Mouse (Mus musculus) right cerebral cortex, postnatal 25 days (tissue): Measurements from ENCODE around the gene Ccdc120.
A peak's percentile ranks its signal among the peaks of the same experiment; 100 is the strongest.
"Not testable (repeated sequence)": the region's sequence is repeated elsewhere in the genome, so short reads cannot be mapped to it uniquely, and the experiment has no call there.

Experiments
- DNase-seq: peaks from one replicate; pipeline ENCODE4 v3.0.0; 2022

Ccdc120 gene

DNA sequence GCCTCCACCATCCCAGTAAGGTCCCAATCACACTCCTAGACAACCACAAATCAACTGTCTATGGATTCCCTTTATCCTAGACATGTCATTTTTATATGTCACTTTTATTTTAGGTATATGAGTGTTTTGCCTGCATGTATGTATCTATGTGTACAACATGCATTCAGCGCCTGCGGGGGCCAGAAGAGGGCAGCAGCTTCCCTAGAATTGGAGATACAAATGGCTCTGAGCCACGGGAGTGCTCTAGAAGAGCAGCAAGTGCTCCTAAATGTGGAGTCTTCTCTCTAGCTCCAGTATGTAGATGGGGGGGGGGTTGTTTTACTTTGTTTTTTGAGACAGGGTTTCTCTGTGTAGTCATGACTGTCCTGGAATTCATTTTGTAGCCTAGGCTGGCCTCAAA lies 2.9 kb upstream of the Ccdc120 start:
- DNase-seq = not testable (repeated sequence)

DNA sequence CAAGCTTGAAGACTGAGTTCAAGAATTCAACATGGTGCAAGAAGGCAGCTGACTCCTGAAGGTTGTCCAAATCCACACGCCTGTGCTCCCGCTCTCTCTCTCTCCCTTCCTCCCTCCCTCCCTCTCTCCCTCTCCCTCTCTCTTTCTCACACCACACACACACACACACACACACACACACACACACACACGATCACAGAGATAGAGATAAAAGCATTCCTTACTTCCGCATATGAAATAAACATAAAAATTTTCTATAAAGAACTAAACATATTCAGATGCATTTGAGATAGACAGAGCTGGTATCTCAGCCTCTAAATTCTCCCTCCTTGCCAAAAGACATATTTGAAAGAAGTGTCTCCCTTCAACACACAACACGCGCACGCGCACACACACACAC lies 5.3 kb downstream of the Ccdc120 start:
- DNase-seq = no peak

DNA sequence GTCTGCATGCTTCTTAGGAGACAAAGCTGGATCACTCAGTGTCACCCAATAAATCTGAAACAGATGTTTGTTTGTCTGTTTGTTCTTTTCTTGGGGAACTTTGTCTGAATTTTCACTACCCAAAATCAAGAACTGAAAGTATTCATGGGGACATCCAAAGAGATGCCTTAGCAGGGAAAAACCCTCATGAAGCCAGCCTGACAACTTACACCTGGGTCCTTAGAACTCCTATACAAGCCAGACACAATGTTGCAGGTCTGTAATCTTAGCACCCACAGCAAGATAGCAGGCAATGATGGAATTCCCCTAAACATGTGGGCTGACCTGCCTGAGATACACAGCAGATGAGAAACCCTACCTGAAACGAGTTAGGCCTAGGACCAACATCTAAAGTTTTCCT lies 5.8 kb downstream of the Ccdc120 start:
- DNase-seq = no peak

DNA sequence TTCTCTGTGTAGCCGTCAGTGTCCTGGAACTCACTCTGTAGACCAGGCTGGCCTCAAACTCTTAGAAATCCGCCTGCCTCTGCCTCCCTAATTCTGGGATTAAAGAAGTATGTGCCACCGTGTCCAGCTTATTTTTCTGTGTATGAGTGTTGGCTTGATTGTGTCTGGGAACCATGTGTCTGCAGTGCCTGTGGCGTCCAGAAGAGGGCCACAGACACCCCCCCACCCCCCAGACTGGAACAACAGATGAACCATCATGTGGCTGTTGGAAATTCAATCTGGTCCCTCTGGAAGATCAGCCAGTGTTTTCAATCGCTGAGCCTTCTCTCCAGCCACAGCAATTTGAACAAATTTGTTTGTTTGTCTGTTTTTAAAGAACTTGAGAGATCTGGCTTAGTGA lies 7.2 kb downstream of the Ccdc120 start:
- DNase-seq = no peak

DNA sequence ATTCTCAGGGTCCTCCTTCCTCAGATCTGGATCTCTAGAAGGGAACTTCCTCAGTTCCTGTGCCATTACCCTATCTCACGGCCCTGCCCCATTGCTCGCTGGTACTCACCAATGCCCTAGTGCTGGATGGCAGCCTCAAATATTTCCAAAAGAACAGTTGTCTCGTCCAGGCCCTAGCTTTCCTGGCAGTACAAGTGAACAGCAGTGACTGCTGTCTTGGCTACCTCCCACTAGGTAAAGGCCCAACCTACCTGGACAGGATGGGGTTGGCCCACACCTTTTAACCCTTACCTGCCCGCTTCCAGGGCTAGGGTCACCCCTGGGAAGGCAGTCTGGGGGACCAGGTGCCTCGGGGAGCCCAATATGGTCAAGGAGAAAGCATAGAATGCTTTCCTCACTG lies 9.6 kb downstream of the Ccdc120 start:
- DNase-seq = no peak

DNA sequence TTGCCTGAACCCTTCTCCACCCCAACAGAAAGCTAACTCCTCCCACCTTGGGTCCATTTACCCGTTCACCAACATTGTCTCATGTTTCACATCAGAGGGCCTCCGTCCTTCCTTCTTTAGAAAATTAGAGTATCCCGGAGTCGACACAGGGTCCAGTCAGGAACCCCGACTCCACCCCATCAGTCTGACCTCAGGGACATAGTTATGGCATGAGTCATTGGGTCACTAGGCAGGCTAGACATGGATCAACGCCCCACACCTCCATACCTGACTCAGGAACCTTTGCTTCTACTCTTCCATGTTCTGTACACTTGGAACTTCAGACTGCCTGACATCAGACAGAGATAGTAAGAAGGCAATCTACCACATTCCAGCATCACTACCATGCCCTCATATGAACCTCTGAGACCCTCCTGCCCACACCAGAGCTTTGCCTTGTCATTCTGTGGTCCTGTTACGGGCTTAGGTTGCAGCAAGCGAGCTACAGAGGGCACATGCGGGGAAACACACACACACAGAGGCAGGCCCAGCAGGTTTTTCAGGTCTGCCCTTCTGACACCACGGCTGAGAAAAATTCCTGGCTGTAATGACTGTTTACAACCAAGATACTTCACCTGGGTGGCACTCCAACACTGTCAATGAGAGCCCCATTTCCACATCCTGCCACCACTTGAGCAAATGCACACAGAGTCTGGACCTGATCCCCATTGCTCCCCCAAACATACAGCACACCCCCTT lies 10.5 kb downstream of the Ccdc120 start:
- DNase-seq = no peak

DNA sequence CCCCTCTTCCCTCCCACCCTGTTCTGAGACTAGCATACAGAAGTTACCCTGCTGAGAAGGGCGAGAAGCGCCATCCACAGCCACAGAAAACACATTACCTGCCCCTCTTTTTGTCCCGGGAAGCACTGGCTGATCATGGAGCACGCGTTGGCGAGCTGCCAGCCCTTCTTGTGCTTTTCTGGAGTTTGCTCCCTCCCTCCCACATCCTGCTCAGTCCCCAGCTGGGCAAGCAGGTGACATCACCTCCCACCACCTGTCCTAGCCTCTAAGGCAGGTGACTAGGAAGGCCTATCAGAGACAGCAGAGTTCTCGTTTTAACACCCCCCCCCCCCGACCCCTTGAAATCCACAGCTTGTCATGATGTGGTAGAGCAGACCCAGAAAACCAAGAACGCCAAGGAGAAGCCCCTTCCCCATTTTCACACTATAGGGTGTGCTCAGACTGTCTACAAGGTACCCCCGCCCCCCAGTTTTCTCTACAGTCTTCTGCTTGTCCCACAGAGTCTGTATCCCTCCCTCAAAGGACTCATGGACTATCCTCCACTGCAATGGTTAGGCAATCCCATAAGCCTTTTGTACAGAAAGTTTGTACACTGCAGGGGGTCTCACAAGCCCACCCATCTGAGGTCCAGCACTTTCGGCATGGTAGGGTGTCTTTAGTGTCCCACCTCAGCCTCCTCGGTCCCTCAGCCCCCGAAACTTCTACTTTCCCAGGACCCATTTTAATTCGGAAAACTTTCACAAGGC lies 11.2 kb downstream of the Ccdc120 start:
- DNase-seq = no peak

DNA sequence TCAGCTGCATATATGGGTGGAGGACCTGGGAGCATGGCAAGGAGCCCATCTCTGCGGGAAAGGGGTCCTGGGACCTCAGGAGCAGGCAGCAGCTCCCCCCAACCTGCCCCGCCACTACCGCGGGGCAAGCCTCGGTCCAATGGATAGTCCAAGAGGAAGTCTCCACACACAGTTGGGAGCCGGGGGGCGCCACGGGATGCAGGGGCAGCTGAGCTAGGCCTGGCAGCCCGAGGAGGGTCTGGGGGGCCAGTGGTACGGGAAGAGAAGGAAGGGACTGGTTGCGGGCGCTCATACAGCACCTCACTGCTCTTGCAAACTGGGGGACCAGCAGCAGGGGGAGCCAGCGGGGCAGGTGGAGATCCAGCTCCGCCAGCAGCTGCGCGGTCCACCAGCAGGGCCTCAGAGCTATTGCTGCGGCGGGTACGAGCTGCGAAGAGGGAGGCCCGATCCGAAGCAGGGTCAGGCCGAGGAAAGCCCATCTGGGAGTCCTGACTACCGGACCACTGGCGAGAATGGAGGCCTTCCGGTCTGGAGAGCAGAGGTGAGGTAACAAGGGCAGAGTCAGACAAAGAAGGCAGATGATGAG lies 17.0 kb downstream of the Ccdc120 start:
- DNase-seq = peak; percentile 44

DNA sequence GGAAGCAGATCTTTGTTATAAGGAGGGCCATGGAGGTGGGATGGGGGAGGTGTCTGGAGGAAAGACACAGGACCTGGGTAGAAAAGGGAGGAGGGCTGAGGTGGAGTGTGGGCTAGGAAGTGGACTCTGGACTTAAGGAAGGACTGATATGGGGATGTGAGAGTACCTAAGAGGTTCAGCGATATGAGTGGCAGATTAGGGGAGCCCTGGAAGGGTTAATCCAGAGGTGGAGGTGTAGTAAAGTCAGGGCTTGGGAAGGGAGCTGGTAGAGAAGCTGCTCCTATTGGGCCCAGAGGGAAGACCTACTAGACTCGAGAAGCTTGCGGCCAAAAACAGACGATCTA lies 21.8 kb downstream of the Ccdc120 start:
- no peak for DNase-seq

DNA sequence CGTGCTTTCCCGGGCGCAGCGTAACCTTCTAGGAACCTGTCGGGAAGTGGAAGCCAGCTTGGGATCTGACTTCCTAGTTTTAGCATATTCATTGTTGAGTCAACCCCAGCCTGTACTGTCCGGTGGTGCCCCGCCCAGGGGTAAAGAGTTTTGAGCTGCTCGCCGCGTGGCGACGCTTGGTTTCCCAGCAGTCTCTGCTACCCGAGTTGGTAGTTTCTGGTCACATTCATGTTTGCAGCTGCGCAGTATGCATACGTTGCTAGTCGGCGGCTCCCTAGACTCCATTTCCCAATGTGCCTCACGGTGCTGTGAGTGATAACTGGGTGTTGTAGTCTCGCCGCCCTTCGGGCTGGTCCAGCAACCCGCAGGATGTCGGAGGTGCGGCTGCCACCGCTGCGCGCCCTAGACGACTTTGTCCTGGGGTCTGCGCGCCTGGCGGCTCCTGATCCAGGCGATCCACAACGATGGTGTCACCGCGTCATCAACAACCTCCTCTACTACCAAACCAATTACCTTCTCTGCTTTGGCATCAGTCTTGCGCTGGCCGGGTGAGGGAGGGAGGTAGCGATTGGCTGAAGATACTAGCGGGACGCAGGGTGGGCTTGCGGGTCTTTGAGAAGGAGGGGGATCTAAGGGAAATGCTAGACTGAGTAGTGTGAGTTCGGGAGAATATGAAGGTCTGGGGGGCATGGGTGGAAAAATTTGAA lies 22.3 kb downstream of the Ccdc120 start, which contains the start of gene Praf2:
TSS of gene Praf2 (plus strand) at position 225 of the 707 bp plus-strand sequence.
- DNase-seq = peak; percentile 82

DNA sequence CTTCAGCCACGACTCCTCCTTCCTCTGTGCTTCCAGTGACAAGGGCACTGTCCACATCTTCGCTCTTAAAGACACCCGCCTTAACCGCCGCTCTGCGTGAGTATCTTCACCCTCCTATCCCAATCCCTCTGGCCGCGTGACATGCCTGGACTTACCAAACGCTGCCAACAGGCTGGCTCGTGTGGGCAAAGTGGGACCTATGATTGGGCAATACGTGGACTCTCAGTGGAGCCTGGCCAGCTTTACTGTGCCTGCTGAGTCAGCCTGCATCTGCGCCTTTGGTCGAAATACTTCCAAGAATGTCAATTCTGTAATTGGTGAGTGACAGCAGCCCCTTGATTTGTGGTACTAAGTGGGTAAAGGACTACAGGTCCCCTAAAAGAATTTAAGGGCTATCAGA lies 23.5 kb downstream of the Ccdc120 start:
- no peak for DNase-seq

DNA sequence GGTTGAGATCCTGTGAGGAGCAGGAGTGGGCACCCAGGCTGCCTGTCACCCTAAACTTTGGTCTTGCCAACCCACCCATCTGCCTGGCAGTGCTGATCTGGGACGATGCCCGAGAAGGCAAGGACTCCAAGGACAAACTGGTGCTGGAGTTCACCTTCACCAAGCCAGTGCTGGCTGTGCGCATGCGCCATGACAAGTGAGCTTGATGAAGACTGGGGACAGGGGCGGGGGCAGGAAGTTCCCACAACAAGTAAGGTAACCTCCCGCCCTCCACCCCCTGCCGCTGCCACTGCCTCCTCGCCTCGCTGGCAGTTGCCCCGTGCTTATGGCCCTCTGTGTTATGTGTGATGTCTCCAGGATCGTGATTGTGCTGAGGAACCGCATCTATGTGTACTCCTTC lies 24.9 kb downstream of the Ccdc120 start:
- DNase-seq = no peak

DNA sequence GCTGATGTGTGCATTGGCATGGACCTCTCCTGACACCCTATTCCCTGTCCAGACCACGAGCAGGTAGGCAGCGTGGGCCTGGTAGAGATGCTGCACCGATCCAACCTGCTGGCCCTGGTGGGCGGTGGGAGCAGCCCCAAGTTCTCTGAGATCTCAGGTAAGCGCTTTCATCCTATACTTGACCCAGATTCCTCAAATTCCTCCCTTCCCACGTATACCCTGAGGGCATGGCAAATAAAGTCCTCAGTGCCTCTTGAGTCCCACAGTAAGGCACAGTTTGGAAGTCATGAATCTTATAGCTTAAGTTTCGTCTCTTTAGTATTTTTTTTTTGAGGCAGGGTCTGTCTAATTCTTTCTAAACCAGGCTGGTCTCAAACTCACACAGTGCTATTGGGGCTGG lies 26.6 kb downstream of the Ccdc120 start:
- no peak for DNase-seq

DNA sequence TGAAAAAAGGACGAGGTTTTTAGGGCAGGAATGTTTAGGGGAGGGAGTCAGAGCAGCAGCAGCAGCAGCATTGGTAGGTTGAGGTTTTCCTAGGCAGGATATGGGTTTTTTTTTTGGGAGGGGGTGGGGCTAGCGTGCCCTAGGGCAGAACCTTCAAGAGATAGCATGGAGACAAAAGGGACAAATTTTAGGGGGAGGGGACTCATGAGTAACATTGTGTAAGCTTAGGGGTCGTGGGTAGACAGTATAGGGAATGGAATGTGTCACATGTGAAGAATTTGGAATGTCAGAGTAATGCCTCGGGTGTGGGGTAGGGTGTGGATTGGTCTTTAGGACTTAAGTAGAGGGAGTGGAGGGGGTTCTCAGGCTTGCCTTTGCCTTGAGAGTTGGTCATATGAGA lies 28.0 kb downstream of the Ccdc120 start:
- DNase-seq = no peak

DNA sequence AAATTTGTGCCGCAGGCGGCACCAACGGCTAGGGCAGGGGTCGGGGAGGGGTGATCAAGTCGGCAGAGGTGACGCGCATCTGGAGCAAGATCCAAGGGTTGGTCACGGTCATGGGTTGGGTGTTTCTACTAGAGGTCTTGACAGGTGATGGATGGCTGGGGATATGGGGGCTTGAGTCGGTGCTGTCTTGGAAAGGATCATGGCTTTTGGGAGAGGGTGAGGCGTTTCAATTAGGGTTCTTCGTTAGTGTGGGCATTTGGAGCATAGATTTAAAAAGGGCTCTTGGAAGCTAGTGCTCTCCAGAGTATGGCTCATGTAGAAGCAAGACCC lies 28.5 kb downstream of the Ccdc120 start:
- no peak for DNase-seq

DNA sequence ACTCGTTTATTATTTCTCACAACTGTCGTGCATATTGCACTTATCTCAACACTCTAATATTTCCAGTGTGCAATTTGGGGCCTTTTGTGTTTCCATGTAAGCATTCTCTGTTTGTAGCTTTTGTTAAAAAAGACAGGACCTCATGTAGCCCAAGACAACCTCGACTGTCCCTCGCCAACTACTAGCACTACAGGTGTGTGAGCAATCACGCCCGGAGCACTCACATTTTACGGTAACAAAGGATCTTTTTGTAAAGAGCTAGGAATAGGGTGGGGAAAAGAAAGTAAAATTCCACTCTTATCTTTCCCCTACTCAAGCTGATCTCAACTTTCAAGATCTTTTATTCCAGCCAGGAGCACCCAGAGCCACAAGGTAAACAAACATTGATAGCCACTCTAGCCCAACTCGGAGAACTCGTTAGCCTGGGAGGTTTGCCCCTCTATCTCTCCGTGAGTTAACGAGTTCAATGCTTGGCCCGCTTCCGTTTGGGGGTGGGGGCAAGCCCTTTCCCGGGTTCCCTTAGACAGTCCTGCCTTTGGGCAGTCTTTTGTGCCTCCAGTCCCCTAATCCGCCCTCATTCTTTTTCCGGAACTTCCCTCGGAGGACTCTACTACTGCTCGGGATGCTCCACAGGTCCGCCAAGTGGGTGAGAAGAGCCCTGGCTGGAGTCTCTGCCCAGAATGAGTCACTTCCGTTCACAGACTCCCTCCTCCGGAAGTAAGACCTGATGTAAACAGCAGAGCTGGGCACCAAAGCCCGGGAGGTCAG lies 29.0 kb downstream of the Ccdc120 start, which contains the start of gene Gm45208:
TSS of gene Gm45208 (plus strand) at position 732 of the 768 bp plus-strand sequence.
- peak; percentile 74 for DNase-seq

DNA sequence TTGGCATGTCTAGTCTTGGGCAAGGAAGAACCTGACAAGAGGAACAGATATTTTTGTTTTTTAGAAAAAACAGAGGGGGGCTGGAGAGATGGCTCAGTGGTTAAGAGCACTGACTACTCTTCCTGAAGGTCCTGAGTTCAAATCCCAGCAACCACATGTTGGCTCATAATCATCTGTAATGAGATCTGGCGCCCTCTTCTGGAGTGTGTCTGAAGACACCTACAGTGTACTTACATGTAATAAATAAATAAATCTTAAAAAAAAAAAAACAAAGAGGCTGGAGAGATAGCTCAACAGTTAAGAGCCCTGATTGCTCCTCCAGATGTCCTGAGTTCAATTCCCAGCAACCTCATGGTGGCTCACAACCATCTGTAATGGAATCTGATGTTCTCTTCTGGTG lies 34.6 kb downstream of the Ccdc120 start:
- DNase-seq = not testable (repeated sequence)

DNA sequence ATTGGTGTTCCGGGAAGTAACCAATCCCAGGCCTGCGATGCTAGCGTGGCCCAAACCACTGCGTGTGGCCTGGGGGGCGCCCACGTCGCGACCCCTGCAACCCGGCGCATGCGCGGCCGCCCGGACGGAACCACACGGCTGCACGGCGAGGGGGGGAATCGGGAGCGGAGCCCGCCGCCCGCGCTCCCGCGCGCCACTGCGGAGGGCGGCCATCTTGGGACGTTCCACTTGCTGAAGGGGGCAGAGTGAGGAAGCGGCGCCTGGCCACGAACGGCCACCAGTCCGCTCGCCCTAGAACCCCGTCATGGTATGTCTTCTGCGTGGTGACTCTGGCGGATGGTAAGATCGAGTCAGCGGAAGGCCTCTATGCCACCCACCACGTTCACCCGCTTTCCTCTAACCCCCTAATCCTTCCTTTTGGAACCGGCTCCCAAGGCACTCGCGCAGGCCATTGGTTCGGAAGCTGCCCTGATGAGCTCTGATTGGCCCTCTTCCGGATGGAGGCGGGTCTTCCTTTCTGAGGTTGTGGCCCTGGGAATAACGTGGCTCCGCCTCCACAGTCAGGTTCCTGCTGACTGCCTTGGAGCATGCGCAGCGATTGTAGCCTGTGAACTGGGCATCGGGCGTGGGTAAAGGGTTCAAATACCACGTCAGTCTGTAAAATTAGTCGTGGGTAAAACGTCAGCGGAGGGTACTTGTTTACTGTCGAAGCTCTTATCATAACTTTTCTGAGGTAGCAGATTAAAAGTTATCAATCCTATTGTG lies 36.4 kb downstream of the Ccdc120 start, which contains the start of gene Wdr45:
TSS of gene Wdr45 (plus strand) at position 199 of the 765 bp plus-strand sequence.
- DNase-seq = peak; percentile 87

DNA sequence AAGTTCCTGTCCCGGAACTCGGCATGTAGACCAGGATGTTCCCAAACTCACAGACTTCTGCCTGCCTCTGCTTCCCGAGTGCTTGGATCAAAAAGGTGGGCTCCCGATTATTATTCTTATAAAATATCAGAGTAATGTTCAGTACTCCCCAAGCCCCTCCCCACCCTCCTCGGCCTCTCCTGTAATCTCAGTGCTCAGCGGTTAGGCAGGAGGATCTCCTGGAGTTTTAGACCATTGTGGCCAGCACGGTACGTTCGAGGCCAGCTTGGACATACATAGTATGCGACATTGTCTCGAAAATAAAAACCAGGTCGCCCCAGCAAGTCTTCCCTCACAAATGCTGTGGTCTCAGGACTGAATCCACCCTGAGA lies 37.0 kb downstream of the Ccdc120 start:
- DNase-seq = not testable (repeated sequence)

DNA sequence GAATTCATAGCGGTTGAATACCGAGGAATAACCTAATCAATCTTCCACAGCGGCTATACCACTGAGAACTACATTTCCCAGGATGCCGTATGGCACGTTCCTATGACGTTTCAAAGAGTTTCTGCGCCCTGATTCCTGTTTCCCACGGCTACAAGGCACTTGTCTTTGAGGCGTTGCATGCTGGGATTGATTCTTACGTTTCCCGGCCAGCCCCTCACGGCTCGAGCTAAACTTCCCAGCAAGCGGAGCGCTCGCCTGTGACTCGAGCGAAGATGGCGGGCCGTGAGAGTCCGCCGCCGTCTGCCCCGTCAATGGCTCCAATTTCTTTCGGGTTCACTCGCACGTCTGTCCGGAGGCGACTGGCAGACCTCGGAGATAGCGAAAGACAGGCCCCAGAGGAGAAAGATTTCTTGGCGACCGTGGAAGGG lies 53.7 kb downstream of the Ccdc120 start, which contains the start of gene Gpkow:
TSS of gene Gpkow (plus strand) at position 178 of the 428 bp plus-strand sequence.
- peak; percentile 80 for DNase-seq

DNA sequence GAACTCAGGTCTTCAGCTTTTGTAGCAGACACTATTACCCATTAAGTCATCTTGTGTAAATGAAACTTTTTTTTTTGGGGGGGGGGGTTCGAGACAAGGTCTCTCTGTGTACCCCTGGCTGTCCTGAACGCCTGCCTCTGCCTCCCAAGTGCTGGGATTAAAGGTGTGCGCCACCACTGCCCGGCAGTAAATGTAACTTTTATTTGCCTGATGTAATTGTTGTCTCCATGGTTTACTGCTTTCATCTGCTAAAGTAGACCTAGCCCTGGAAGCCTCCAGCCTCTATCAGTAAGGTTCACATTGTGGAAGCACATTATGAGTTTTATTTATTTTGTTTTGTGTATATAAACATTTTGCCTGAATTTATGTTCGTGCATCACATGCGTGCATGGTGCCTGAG lies 54.2 kb downstream of the Ccdc120 start:
- no peak for DNase-seq

DNA sequence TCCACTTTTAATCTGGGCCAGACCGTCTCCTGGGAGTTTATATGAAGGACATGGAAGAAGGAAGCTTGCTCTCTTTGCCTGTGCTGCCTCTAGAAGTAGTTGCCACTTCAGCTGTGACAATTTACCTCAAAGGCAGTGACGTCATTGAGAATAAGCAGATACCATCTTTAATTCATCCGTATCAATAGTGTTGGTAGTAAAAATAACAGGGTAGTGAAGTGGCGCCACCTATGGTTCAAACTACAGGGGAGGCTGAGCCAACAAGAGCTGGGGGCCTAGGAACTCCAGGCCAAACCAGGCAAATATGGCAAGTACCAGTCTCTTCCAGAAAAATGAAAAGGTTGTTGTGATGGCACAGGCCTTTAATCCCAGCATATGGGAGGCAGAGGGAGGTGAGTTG lies 57.8 kb downstream of the Ccdc120 start:
- DNase-seq = no peak
